Mouse (Mus musculus): ENCODE data around the gene Irgm1.
"Not testable (repeated sequence)": the region's sequence is repeated elsewhere in the genome, so short reads cannot be mapped to it uniquely, and the experiment has no call there.

The Irgm1 gene

DNA sequence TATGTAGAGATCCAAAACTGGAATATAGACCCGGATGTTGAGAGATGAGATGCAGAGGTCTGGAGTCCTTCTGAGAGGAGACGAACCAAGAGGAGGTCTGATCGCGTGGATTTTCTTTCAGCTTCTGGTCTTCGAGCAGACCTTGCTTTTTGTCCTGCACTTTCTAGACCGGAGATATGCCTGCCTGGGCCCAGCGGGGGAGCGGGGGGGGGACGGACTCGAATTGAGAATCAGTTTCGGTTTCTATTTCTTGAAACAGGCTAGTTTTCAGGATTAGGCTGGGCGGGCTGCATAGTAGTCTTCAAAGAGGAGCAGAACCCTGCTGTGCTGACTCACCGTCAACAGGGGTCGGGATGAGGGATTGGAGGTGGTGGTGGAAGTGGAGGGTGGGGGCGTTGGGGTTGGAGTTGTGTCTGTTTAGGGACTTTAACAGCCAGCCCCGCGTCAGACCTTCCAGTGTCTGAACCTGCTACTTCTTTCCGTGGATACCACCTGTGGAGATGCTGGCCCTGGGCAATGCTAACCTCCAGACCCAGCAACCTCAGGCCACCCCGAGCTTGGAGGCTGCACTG lies at the start of gene Irgm1:
Gene Irgm1 (minus strand): TSS at position 483 of the 572 bp plus-strand sequence.
- no peak for DNase-seq (ENCODE audit: extremely low read depth, low read depth)

DNA sequence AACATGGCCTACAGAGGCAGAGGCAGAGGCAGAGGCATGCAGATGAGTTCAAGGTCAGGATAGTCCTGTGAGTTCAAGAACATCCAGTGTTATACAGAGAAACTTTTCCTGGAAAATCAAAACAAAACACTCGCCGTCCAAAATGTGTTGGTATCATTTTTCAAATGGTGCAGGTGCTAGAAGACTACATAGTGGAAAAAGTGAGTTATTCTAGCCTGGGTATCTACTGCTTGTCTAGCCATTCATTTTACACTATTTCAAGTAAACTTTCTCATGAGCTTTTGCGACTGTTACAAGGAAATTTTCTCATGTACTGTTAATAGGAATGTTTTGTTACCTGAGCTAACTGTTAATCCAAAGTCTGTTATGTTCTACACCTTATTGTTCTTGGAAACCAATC lies 46.9 kb upstream of the Irgm1 start:
- no peak for DNase-seq (ENCODE audit: extremely low read depth, low read depth)

DNA sequence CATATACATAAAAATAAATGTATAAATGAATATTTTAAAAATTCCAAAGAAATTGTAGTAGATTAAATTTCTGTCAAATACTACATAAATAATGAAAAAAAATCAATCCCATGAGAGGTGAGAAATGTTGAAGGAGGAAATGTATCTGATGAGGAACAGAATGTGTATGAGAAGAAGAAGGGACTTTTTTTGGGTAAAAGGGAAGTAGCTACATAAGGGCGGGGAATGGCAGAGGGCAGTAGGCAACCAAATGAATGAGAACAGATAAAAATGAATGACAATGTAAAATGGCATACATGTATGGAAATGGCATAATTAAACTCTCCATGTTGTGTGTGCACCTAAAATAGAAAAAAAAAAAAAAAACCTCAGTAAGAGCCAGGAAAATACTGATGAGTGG lies 42.1 kb upstream of the Irgm1 start:
- no peak for DNase-seq (ENCODE audit: extremely low read depth, low read depth)

DNA sequence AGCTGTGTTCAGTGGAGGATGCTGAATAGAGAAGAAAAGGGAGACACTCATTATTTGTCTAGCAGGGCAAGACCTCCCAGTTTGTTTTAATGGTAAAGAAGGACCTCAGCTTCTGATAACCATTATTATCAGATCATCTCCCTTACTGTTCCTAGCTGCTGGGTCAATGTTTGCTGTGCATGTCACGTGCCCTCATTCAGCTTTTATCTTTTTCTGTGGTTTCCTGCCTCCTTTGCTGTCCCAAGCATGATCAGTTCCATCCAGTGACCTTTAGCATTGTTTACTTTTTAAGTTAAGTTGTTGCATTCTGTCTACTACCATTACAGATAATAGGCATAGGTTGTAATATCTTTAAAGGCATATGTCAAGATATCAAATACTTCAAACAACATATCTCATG lies 37.0 kb upstream of the Irgm1 start:
- DNase-seq (ENCODE audit: extremely low read depth, low read depth) = no peak

DNA sequence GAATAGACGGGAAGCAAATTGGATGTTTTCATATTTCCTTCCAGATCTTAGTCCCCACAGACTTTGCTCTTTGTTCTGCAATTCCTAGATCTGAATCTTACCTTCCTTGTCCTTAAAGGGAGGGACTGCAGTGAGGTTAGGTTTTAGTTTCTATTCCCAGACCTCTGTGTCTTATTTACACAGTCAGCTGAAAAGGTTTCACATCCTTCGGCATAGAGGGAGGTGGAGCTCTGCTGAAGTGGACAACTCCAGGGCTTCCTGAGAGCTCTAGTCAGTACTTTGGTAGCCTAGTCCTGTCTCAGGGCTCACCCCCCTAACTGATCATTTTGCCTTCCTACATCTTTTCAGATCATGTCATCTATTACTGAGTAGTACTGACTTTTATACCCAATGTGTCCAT lies 30.5 kb upstream of the Irgm1 start, which contains the start of gene Gm5431:
Gene Gm5431 (minus strand): TSS at position 194 of the 400 bp plus-strand sequence.
- DNase-seq (ENCODE audit: extremely low read depth, low read depth) = no peak

DNA sequence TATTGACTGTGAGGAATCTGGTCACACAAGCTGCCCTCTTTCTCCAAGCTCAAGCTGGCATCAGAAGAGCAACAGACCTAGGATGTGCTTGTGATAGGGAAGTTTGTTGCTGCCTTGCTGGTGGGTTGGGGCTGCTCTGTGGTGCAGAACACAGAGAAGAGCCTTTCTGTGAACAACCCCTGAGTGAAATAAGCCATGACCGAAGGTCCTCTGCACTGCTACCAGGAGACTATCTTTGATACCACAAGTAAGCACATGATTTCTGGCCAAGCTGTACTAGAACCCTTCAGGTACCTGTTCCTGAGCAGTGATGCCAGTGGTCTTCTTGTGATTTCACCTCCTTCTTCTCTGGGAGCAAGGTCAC lies 30.1 kb upstream of the Irgm1 start:
- DNase-seq (ENCODE audit: extremely low read depth, low read depth) = not testable (repeated sequence)

DNA sequence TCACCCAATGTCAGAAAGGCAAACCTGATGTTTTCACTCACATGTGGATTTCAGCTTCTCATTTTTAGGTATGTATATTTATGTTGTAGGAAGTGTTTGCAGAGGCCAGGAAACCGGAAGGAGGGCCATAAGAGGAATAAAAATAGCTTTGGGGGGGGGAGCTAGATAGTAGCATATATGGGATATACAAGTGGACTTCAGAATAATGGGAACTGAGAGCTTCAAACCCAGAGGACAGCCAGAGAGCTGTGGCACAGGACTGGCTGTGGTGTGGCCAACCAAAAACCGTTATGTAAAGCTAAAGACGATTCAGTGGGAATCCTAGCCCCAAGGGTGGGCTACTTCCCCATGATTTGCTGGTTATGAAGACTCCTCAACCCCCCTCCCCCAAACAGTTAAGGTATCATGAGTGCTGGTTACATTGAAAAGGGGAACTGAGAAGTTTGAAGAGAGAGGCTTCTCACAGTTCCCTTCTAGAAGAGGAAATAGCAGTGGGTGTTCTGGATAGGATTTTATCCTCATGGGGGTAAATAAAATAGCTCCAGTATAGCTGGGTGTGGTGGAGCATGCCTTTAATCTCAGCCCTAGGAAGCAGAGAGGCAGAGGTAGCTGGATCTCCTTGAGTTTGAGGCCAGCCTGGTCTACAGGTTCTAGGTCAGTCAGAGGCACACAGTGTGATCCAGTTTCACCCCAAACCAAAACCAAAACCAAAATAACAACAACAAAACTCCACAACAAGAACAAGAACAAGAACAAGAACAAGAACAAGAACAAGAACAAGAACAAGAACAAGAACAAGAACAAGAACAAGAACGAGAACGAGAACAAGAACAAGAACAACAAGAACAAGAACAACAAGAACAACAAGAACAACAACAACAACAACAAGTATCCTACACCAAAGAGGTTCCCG lies 29.4 kb upstream of the Irgm1 start:
- peak; percentile 12 for DNase-seq (ENCODE audit: extremely low read depth, low read depth)

DNA sequence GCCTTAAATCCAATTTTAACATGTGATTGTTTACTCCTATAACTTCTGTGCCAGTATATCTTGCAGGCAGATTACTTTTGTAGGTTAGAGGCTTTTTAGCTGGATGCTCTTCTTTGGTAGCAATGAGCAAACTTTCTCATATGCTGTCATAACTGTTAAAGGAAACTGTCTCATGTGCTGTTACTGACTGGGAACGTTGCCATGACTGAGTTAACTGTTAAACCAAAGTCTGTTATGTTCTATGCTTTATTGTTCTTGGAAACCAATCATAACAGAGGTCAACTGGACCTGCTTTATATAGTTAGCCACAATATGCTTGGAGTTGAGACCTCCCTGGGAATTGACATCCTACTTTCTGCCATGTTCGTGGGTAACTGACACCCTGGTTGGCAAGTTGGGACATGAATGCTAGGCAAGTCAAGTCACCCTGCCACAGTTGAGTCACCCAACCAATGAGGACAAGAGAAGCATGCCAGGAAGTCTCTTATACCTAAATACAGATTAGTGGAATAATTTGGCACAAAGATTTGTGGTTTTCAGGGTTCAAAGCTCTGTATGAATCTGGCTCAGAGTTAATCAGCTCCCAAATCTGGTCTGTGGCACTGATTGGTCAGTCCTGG lies 27.4 kb upstream of the Irgm1 start:
- DNase-seq (ENCODE audit: extremely low read depth, low read depth) = no peak

DNA sequence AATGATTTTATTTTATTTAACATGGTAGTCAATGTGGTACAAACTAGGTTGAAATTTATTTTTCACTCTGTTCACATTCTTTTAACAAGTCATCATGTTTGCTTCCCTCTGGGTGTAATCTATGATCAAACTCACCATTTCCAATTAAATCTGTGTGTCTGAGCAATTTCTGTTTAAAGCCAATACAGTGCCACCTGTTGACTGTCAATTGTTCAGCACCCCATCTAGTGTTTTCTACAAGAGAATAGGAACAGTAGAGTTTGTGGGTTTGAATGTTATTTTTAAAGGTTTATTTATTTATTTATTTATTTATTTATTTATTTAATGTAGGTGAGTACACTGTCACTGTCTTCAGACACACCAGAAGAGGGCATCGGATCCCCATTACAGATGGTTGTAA lies 5.2 kb upstream of the Irgm1 start:
- DNase-seq (ENCODE audit: extremely low read depth, low read depth) = no peak

DNA sequence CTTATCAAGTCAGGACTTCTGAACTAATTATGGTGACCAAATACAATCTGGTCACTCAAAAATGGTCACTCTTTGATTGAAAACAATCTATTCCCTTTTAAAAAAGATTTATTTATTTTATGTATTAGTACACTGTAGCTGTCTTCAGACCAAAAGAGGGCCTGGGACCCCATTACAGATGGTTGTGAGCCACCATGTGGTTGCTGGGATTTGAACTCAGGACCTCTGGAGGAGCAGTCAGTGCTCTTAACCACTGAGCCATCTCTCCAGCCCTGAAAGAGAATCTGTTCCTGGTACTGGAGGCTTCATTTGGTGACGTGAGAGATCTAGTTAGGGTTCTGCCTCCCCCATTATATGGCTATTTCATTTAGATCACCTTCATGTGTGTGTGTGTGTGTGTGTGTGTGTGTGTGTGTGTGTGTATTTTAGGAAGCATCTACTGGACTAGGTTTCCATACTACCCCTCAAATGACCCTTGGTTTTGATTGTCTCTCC lies 3.9 kb upstream of the Irgm1 start:
- DNase-seq (ENCODE audit: extremely low read depth, low read depth) = not testable (repeated sequence)

DNA sequence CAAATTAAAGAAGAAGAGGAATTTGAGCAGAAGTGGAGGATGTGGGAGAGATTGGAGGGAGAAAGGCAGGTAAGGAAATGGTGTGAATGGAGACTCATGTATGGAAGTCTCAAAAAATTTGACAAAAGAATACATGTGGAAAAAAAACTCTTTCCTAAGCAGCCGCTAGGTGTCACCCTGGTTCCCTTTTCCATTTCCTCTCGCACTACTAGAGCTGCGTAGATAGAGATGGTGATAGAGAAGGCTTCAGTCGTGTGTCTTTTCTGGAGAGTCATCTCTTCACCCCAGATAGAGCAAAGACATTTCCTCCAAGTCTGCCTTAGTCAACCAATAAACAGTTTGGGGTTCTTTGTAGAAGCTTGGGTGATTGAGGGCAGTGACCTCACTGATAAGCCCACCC lies 3.0 kb upstream of the Irgm1 start:
- no peak for DNase-seq (ENCODE audit: extremely low read depth, low read depth)

DNA sequence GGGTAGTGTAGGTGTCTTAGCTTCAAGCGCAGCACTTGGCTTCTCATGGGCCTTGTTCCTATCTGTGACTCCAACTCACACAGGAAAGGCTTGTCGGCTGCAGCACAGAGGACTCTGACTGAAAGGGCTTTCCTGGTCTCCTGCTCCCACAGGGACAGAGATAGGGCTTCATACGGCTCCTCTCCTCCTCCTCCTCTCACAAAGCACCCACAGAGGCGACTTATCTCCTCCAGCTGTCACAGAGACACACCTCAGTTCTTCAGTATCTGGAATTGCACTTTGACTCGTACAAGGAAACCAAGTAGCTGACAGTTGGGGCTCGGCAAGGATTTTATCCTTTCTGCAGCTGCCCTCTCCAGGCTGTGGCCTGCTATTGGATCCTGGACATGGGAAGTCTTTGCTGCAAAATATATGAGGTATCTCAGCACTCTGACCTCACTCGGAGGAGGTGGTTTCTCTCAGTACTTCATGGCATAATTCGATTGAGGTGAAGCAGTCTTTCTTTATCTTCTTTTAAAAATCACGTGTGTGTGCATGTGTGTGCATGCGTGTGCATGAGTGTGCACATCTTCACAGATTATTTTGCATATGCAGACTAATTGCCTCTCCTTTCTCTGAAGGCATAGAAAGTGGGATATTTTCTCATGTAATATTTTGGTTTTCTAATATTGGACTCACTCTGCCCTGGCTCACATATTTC lies 2.3 kb upstream of the Irgm1 start:
- DNase-seq (ENCODE audit: extremely low read depth, low read depth) = peak; percentile 84

DNA sequence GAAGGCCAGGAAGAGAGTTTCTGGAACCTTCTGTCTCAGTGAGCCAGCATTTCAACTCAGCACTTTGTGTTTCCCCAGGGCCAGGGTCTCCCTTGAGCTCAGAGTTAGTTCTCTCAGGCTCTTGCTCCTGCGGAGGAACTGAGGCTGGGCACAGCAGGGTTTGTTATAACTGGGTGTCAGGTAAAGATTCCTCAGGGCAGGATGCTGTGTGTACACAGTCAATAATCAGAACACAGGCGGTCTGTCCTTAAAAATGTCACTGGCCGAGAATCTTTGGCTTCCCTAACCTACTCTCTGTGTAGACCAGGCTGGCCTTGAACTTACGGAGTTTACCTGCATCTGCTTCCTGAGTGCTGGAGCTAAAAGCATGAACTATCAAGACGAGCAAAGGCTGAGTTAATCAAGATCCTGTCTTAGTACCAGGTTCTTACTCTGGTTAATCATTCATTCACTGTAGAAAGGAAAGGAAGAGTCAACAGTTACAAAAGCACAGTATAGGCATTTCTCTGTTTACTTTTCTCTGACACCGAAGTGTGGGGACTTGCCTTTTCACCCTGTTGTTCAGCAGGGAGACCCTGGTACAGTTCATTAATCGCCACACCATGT lies 1.3 kb upstream of the Irgm1 start:
- no peak for DNase-seq (ENCODE audit: extremely low read depth, low read depth)

DNA sequence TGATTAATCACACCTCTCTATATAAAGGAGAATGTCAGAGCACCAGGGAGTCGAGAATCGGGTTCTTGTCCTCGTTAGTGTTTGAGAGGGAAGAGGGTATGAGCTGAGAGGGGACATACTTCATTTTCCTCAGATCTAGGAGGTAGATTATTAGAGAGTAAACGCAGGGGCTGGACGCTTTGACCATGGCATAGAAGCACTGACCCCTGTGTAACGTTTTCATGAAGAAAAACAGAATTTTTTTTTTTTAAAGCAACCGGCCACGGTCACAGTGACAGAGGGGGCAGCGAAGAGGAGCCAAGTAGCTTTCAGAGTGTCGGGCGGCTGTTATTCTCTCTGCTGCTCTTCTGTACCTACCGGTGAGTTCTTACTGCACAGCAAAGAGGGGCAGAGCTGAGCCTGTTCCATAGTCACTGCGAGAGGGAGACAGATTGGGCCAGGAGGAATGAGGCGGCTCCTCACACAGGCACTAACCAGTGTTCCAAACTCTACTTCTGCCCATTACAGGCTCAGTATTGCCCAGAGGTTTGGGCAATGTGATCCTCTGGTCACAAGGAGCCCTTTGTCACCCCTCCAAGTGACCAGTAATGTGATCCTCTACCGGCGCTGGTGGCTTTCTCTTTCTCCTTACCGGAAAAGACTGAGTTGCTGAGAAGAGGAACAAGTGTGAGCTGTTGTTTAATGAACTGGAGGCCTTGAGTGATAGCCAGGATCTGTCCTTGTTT lies 496 bp upstream of the Irgm1 start:
- no peak for DNase-seq (ENCODE audit: extremely low read depth, low read depth)

DNA sequence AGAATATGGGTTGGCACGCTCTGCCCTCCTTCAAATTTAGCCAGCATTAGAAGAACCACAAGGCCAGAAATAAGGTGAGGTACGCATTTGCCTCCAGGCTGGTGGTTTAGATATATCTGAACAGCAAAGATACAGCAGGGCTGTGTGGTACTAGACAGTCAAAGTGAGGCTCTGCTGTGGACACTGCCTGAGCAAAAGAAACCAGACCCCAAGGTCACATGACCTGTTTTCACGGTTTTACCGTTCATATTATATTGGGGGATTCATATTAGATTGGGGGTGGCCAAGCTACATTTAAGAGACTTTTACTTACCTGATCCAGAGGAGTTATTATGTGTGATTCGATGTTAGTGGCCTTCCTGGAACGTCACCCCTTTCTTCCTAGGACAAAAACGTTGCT lies 702 bp downstream of the Irgm1 start:
- no peak for DNase-seq (ENCODE audit: extremely low read depth, low read depth)

DNA sequence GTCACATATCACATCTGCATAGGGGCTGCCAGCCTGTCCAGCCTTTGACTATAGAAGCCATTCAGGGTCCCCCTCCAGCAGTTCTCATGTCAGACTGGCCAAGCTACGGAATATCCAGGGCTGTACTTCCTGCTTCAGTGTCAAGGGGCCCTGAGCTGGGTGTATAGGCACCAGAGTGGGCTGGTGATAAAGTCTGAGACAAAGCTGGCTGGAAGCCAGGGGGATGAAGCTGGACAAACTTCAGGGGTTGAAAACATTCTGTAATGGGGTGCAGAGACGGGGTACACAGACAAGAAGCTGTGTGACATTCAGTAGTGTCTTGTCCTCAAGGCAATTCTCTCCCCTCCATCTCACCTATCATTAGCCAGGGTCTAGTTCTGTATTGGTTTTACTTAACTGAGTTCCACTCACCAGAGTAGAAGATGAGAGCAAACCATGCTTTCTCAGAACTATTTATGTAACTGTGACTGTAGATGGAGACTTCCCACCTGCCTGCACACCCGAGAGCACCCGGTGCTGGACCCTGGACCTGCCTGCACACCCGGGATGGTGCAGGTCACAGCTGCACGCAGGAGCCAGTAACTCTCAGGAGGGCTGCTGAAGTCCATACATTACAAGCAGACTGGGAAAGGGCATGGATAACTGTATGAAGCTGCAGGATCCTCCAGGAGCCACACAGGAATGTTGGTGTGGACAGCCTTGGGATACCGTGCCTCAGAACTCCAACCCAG lies 1.9 kb downstream of the Irgm1 start:
- no peak for DNase-seq (ENCODE audit: extremely low read depth, low read depth)

DNA sequence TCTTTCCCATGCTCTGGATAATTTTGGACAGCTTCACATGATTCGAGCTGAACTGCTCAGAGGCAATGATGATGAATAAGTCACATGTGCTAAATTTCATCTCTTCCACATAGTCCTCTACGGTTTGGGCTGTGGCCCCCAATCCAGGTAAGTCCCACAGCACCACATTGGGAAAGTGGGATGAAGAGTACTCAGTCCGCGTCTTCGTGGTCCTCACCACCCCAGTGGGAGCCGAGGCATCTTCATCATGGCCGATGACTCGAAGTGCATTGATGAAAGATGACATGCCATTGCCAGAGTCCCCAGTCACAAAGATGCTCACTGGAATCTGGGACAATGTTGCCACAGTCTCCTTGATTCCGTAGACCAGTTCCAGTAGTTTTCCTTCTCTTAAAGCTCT lies 5.0 kb downstream of the Irgm1 start:
- DNase-seq (ENCODE audit: extremely low read depth, low read depth) = no peak

DNA sequence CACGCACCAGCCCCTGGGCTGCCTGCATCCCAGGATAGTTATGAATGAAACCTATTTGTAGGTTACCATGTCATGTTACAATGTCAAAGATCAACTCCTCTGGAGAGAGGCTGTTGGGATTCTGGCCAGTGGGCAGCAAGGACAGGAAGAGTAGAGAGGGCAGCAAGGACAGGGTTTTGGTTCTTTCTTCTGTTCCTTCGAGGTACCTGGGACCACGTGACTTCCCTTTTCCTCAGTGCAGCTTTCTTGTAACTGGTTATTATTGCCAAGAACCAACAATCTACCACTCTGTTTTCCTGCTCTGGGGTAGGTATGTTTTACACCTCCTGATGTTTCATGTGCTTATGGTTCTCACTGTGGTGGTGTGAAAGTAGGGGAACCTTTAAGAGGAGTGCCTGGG lies 7.7 kb downstream of the Irgm1 start:
- no peak for DNase-seq (ENCODE audit: extremely low read depth, low read depth)

DNA sequence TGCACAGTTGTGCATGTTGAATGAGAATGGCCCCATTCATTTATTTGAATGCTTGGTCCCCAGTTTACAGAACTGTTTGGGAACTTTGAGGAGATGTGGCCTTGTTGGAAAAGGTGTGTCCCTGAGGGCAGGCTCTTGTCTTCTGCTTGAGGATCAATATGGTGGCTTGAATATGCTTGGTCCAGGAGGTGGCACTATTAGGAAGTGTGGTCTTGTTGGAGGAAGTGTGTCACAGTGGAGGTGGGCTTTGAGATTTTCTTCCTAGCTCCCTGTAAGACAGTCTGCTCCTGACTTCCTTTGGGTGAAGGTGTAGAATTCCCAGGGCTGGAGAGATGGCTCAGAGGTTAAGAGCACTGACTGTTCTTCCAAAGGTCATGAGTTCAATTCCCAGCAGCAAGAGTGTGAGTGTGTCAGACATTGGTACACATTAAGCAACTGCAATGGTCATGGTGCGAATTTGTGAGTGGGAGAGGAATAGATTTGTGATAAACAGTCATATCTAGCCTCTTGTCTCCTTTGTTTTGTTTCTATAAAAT lies 8.6 kb downstream of the Irgm1 start:
- DNase-seq (ENCODE audit: extremely low read depth, low read depth) = no peak

DNA sequence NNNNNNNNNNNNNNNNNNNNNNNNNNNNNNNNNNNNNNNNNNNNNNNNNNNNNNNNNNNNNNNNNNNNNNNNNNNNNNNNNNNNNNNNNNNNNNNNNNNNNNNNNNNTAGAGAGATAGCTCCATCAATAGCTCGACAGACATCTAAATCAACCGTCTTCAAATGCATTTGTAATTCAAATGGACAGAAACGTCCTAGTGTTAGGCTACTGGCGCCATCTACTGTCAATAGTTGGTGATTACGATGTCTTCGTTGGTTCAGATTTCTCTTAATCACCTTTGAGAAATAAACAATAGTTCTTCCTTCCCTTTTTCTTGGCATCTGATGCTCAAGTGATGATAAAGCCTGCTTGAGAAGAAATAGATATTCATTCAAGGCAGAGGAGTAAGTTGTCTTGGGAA lies 12.5 kb downstream of the Irgm1 start:
- no peak for DNase-seq (ENCODE audit: extremely low read depth, low read depth)

Data from MEL-GATA-1-ER (cell line).